Mouse (Mus musculus) gonadal fat pad, adult 2 months (tissue): ENCODE results near the gene Fam214a. TPM values are rescaled to one million over a fixed set of nuclear protein-coding genes. Genes with fewer than 3 reads are reported as not detected.

Experiments used
- DNase-seq: peaks from one replicate; pipeline ENCODE4 v3.0.0-alpha.2; 2012; ENCODE audit warnings: low read depth
- polyA plus RNA-seq: library from polyadenylated mRNA; depleted of rRNA; stranded (reverse); fragments of >200 nt; gene quantifications from 2 replicates; pipeline ENCODE4 v1.2.3, GENCODE M21; 2012; rRNA removed

The Fam214a gene
- polyA plus RNA-seq: 17.0 and 22.4 TPM in 2 replicates

DNA sequence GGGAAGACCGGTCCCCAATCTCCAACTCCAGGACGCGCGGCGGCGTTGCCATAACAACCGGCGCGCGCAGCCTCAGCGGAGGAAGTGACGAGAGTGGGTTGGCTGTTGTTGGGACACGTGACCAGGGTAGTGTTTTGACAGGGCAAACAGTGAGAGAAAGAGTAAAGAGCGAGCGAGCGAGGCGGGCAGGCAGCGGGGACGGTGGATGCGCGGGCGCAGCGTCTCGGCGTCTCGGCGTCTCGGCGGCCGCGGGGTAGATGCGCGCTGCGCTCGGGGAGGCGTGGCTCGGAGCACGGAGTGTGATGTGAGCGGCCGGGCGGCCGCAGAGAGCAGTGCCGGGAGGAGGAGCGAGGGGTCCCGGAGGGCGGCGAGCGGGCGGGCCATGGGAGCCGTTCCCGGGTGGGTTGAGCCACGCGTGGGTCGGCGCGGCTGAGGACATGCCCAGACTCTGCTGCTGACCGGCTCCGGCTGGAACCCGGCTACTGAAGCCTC lies at the start of gene Fam214a:
Gene Fam214a (plus strand): TSS at position 129 of the 492 bp plus-strand sequence.
- no peak for DNase-seq

- DNase-seq: no peak
These were observed 47.7 kb upstream of the Fam214a start for GRCm38 (mm10) chr9:74904866-74905508.

DNA sequence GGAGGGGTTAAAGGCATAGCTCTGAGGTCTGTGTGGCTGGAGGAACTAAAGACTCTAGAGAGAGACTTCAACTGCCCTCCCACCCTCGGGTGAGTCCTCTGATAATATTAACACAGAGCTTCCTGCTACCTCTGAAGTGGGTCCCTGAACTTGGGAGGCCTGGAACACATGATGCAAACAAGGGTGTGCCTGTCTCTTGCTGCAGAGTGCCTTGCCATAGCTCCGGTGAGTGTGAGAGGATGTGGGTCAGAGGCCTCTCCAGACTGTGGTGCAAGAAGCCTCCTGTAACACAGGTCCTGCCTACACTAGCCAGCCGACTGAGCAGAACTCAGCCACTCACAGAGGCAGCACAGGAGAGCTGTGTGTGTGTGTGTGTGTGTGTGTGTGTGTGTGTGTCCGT lies 45.7 kb upstream of the Fam214a start:
- no peak for DNase-seq

- no peak for DNase-seq
These were observed 43.4 kb upstream of the Fam214a start for GRCm38 (mm10) chr9:74909245-74909644.

DNA sequence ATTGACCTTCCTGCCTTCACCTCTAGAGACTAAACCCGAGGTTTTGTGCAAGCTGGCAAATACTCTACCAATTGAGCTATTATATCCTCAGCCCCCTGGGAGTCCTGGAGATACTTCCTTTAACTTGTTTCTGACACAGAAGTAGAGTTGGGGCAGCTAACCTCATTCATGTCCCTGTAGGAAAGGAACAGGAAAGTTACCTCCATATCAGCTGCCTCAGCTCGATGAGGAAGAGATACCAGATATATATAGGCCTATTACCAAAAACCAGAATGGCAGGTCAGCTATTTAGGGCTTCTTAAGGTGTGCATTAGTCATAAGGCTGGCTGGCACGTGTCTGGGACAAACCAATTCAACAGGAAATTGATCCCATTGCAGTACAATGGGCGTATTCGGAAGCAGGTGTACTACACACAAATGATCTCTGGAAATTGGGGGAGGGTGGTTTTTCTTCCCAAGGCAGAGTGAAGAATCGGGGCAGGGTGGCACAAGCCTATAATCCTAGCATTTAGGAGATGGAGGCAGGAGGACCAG lies 42.4 kb upstream of the Fam214a start:
- DNase-seq: no peak

DNA sequence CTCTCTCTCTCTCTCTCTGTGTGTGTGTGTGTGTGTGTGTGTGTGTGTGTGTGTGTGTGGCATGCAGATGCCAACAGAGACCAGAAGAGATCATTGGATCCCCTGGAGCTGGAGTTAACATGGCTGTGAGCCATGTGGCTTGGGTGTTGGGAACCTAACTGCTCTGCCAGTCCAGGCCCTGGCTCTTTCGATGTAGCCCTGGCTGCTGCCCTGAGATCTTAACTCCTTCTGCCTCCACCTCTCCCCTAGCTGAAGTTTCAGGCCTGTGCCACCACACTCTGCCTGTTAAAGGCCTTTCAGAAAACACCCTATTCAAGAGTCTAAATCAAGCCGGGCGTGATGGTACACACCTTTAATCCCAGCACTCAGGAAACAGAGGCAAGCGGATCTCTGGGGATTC lies 41.3 kb upstream of the Fam214a start:
- DNase-seq: no peak

DNA sequence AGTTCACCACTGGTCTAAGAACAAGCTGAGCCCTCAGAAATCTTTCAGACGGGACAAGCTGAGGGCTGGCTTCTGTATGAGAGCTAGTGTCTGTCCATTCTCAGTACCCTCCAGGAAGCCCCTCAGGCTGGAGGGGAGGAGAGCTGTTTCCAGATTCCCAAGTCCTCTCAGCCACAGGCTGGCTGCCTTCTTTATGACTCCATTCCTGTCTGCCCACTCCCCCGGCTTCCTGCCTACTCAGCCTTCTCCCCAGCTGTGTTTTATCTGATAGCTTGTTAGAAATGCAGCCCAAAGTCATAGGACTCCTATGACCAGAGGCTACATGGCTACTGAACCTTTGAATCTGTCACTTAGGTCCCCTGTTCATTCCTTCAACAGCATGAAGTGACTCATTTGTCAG lies 40.8 kb upstream of the Fam214a start:
- no peak for DNase-seq

DNA sequence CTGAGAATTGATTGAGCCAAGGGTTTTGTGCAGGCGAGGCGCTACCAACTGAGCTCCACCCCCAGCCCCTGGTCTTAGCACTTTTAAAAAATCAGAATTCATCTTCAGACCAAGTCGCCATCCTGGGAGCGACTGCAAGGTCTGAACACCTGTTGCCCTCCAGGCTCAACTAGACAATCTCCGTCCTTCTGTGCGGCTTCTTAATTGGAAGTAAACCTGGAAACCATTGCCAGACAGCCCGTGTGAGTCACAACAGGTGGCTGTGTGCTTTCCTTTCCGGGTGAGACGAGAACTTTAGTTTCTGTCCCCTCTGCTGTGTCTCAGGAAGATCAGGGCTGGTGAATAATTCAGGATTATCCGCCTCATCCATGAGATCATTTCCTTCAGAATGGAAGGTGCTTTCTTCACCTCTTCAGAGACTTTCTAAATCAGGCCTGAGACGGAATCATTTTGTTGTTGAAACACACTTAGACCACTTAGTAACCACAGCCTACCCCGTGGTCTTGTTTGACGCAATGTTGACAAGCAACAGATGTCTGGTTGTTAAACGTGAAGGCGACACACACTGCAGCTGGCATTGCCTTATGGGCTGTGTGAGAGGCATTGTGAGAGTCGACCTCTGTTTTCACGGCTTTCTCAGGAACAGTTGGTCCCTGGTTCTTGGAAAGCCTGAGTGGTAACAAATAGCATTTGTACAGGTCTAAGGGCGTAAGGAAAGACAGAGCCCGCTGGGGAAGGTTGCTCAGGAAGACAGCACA lies 39.9 kb upstream of the Fam214a start:
- DNase-seq: no peak

DNA sequence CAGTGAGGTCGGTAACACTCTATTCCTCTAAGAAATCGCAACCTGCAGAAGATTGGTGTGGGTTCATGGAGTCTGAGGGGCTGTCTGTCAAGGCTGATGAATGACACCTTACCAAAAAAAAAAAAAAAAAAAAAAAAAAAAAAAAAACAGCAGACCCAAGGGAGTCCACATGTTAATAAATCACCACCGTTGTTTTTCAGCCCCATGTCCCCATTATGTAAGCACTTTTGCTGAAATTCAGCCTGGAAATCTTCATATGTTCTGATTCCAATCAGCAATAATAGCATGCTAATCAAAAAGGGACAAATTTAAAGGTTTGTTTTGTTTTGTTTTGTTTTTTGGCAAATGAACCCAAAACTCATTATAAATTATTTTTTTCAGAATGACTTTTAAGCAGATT lies 37.1 kb upstream of the Fam214a start:
- DNase-seq: no peak

GRCm38 (mm10) chr9:74920450-74920849 lies 32.2 kb upstream of the Fam214a start:
- DNase-seq: no peak

GRCm38 (mm10) chr9:74921422-74921821 lies 31.3 kb upstream of the Fam214a start:
- DNase-seq: no peak

DNA sequence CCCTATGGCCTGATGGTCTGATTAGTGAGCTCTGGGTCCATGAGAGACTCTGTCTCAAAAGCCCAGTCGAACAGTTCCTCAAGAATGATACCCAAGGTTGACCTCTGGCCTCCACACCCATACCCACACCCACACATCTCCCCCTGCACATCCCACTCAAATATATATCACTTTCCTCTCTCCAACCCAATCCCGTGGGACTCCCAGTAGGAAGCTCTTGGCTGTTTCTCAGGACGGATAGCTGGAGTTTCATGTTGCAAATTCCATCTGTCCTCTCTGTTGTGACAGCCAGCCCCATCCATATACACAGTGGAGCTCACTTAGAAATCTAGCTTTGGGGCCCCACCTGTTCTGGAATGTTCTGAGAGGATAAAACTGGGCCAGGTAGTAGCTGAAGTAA lies 29.8 kb upstream of the Fam214a start:
- DNase-seq: no peak

- DNase-seq: no peak
These were observed 29.2 kb upstream of the Fam214a start for GRCm38 (mm10) chr9:74923291-74923977.

DNA sequence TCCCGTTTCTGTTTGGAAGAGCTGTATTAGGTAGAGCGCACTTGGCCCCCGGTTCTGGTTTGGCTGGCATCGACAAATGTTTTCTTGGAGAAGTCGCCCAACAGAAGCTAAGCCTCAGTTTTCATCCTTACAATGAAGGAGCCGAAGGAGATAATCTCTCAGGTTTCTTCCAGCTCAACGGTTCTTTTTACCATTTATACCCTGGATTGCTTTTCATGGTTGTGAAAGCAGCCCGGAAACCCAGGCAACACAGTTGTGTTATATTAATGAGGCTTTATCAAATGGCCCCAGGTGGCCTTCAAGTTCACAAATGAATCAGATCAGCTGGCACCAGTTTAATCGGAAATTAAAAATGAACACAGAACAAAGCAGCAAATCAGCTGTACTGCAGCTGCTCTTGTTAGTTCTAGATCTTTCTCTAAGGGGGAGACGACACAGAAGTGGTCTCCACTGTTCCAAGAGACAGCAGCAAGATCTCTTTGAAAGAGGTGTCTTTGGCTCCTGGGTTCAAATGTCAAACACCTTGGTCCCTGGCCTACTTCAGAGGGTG lies 27.4 kb upstream of the Fam214a start:
- no peak for DNase-seq

DNA sequence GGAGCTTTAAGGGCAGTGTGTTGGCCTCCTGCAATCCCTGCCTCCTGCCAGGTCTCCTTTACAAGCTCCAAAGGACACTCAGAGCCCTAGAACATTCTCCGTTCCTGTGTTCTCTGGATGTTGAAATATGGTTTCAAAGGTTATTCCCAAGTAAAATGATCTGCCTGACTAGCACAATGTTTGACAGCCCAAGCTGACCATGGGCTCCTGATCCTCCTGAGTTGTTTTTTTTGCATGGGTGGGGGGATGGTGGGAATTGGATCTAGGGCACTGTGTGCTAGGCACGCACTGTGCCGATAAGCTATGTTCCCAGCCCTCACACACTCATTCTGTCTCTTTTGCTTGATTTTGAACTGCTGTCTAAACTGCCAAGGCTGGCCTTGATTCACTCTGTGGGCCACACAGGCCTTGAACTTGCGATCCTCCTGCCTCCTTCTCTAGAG lies 22.7 kb upstream of the Fam214a start:
- no peak for DNase-seq

- no peak for DNase-seq
These were observed 22.0 kb upstream of the Fam214a start for GRCm38 (mm10) chr9:74930653-74931052.

GRCm38 (mm10) chr9:74935289-74935688 lies 17.4 kb upstream of the Fam214a start:
- DNase-seq: no peak

- peak; percentile 80 for DNase-seq
These were observed 14.9 kb upstream of the Fam214a start for GRCm38 (mm10) chr9:74937761-74938160.

GRCm38 (mm10) chr9:74938670-74939534 lies 13.8 kb upstream of the Fam214a start:
- DNase-seq: no peak

DNA sequence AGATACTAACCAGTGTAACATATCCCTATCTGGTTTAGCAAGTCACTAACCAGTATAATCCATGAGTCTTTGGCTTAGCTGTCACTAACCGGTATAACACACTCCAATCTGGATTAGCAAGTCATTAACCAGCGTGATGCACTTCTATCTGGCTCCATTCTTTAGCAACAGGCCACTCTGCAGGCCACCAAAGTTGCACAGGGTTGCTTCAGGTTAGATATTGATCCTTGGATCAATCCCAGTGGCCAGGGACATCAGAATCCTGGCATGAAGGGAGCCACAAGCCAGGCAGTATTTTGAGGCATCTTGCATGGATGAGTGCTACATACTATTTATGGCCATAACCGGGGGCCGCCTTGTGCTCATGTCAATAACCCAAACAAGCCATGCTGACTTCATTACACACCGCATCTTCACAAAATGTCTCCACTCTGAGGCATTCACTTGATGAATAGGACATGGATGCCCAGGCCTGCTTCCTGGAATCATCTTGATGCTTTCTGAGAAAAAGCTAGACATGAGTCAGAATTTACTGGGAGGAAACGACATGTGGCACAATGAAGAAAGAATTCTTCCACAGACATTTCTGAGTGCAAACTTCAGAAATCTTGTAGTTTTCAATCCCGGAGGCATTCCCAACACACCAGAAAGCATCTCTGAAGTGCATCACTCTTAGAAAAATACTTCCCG lies 5.8 kb upstream of the Fam214a start:
- DNase-seq: no peak
